Mouse (Mus musculus) thymus, postnatal 14 days (tissue): Measurements from ENCODE around the gene Slc13a2.

Source experiments
- DNase-seq: peaks from one replicate; pipeline ENCODE4 v3.0.0; 2021

Slc13a2 gene

GRCm38 (mm10) chr11:78422055-78422819 is at the start of gene Slc13a2:
Gene Slc13a2, minus strand, starts transcription at chr11:78422217.
- no peak for DNase-seq

GRCm38 (mm10) chr11:78471326-78472103 is 49.5 kb upstream of the Slc13a2 start:
- no peak for DNase-seq

DNA sequence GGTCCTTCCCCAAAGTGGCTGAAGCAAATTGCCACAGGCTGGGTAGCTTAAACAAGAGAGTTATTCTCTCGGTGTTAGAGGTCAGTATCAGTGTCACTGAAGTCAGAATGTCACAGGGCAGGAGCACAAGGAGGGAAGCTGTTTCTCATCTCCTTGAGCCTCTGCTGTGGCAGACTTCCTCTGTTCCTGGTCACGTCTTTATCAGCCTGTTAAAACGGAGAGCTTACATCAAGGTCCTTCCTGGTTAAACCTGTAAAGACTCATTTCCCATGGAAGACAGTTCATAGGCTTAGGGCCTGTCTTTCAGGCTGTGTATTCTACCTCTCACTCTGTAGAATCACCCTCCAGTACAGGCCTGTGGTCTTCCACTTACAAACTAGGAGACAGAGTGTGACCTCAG is 45.9 kb upstream of the Slc13a2 start:
- no peak for DNase-seq

GRCm38 (mm10) chr11:78467515-78467914 is 45.5 kb upstream of the Slc13a2 start:
- no peak for DNase-seq

- DNase-seq = no peak
These were observed 44.4 kb upstream of the Slc13a2 start for GRCm38 (mm10) chr11:78466242-78466912.

DNA sequence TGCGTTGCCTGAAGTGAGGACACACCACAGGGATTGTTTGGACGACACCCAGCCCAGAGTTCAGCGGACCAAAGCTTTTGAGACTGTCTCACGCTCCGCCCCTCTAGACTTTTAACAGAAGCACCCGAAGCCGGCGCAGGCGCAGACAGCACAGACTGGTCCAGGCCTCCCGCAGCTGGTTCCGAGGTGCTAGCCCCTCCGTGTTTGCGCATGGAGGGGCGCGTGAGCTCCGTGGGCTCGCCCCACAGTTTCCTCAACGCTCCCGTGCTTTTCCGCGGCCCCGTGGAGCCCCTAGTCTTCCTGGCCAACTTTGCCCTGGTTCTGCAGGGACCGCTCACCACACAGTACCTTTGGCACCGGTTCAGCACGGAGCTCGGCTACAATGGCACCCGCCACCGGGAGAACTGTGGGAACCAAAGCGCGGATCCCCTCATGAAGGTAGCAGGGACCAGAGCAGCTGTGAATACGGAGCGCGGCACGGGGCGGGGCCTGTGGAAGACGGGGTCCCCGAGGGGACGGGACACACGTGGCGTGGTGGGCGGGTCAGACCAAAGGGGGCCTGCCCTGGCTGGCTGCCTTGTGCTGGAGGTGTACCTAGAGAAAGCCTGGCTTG is 43.7 kb upstream of the Slc13a2 start, which contains the start of gene Slc46a1:
Gene Slc46a1, plus strand, starts transcription at position 130 of the 613 bp plus-strand sequence.
- peak; percentile 79 for DNase-seq

GRCm38 (mm10) chr11:78465116-78465515 is 43.1 kb upstream of the Slc13a2 start:
- DNase-seq = no peak

GRCm38 (mm10) chr11:78463286-78464036 is 41.4 kb upstream of the Slc13a2 start:
- DNase-seq = no peak

DNA sequence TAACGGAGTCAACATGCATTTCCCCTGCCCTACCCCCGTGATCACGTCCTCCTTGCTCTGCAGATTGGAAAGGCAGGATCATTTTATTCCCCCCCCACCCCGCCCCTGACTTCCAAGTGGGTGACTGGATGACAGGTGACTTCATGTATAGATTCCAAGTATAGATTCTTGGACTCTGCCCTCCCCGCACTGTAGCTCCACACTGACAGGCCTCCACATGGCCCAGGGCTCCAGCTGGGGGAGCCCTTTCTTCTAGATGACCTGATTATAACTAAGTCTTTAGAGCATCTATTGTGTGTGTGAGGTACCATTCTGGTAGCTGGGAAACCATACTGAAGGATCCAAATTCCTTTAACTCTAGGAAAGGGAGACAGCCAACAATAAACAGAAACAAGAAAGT is 40.7 kb upstream of the Slc13a2 start:
- no peak for DNase-seq

GRCm38 (mm10) chr11:78461894-78462293 is 39.9 kb upstream of the Slc13a2 start:
- no peak for DNase-seq

GRCm38 (mm10) chr11:78458740-78459139 is 36.7 kb upstream of the Slc13a2 start:
- no peak for DNase-seq

DNA sequence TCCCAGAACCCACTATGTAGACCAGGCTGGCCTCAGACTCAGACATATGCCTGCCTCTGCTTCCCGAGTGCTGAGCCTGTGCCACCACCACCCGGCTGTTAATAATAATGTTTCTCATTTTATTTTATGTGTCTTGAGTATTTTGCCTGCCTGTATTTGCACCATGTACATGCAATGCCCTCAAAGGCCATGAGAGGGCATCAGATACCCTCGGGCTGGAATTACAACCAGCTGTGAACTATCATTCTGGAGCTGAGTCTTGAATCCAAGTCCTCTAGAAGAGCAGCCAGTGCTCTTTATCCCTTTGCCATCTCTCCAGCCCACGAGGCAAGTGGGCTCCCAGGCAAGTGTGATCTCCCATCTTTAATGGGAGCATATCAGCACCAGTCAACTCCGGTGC is 33.3 kb upstream of the Slc13a2 start:
- peak; percentile 39 for DNase-seq

DNA sequence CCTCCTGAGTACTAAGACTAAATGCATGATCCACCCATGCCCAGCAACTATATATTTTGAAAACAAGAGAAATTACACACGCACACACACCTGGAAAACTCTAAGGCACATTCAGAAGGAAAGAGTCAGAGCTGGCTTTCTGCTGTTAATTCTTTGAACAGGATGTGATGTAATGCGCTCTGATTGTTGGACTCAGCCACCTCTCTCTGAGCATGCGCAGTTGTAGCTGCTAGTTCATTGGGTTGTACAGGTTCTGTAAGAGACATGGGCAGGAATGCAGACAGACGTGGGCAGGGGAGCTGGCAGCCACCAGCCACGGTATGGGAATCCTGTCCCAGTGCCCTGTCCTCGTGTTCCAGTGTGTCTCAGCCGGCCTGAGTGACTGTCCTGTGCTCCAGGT is 32.3 kb upstream of the Slc13a2 start:
- DNase-seq = no peak

- peak; percentile 74 for DNase-seq
These were observed 31.7 kb upstream of the Slc13a2 start for GRCm38 (mm10) chr11:78453675-78454074.

- no peak for DNase-seq
These were observed 28.3 kb upstream of the Slc13a2 start for GRCm38 (mm10) chr11:78450337-78450736.

DNA sequence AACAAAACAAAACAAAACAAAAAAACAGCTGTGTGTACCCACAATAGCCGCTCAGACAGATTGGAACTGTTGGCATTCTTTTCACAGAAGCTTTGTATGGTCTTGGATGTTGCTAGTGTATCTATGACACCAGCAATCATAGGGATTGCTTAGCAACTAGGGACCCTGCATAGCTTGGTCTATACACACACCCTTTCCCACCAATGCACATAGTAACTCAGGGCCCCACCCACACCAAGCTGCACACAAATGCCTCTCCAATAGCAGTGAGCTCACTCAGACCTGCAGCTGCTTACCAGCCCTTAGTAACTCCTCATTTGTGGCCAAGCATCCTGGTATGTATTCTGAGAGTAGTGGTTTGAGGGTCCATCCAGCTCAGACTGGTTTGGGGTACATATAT is 26.2 kb upstream of the Slc13a2 start:
- DNase-seq = no peak

DNA sequence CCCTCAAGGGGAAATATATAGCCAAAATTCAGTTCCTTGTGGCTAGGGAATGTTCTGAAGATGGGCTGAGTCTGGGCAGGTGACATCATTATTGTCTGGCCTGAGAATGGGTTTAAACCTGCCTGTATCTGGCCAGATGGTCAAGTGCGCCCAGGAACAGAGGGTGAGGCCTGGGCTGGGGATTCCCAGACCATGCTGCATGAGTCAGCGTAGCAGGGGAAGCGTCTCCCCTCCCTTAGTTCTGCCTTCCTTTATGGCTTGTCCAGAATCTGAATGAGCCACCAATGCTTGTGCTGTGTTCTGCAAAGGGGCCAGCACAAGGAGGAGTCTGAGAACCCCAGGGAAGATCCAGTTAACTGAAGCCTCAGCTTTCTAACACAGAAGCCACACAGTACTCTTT is 25.2 kb upstream of the Slc13a2 start:
- no peak for DNase-seq

GRCm38 (mm10) chr11:78443115-78443514 is 21.1 kb upstream of the Slc13a2 start:
- DNase-seq = no peak

GRCm38 (mm10) chr11:78438399-78438930 is 16.4 kb upstream of the Slc13a2 start:
- no peak for DNase-seq

- DNase-seq = no peak
These were observed 15.2 kb upstream of the Slc13a2 start for GRCm38 (mm10) chr11:78437182-78437581.

GRCm38 (mm10) chr11:78435776-78436349 is 13.8 kb upstream of the Slc13a2 start:
- DNase-seq = peak; percentile 60

GRCm38 (mm10) chr11:78434052-78434451 is 12.0 kb upstream of the Slc13a2 start:
- DNase-seq = no peak
